Mouse (Mus musculus) cerebellum, adult (tissue): ENCODE results near the gene Ksr1.

Experiments used
- ATAC-seq: cut with Nextera tagmentation; 2 replicates; pipeline ENCODE4 v1.9.2; 2017; ENCODE audit warnings: mild to moderate bottlenecking, moderate library complexity, mixed read lengths; ENCODE audit not compliant: insufficient number of reproducible peaks, low FRiP score, low TSS enrichment

Gene Ksr1

DNA sequence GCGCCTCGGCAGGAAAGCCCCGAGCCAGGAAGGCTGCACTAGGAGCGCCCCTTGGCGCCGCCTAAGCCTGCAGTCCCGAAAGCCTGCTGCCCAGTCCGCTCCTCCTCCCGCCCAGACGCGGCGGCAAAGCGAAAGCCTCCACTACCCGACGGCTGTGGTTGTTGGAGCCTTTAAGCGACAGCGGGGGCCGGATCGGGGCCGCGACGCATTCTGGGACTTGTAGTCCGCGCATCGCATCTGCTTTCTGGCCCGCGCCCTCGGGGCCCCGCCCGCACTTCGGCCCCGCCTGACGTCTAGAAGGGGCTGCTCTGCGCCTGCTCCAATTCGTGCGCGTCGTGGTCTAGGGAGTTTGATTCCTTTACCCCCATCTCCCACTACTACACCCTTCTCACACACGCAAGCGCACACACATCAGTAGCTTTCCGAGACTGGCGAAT, at the start of gene Ksr1:
Ksr1 (minus strand) TSS at position 77 of the 437 bp plus-strand sequence.
- peak; percentile 87 for ATAC-seq

DNA sequence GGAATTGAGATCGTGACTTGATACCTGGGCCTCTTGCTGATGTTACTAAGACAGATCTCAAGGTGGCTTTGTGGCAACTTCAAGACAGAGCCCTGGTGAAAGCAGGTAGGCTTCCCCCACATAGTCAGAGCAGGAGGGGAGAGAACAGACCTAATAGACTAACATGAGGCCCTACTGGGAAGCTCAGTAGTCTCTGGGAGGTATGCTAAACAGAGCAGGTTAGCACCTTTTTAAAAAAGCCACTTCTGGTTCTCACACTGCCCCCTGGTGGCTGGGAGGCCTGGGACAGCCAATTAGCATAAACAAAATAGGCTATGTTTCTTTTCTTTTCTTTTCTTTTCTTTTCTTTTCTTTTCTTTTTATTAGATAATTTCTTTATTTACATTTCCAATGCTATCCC, 46.0 kb upstream of the Ksr1 start:
- ATAC-seq, result no peak

DNA sequence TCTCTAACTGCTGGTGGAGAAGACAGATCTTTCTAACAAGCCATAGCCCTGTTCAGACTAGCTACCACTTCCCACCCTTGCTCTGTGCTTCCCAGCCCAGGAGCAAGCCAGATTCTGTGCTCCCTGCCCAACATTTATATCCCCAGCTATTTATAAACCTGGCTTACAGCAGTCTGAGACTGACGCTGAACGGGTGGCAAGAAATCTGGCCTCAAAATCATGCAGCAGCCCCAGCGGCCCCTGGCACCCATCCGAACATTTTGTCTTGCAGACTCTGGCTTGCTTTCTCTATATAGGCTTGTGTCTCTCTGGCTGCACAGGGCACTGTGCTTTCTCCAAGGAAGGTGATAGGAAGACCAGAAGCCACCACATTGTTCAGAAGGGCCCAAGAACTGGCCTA, 45.0 kb upstream of the Ksr1 start:
- no peak for ATAC-seq

DNA sequence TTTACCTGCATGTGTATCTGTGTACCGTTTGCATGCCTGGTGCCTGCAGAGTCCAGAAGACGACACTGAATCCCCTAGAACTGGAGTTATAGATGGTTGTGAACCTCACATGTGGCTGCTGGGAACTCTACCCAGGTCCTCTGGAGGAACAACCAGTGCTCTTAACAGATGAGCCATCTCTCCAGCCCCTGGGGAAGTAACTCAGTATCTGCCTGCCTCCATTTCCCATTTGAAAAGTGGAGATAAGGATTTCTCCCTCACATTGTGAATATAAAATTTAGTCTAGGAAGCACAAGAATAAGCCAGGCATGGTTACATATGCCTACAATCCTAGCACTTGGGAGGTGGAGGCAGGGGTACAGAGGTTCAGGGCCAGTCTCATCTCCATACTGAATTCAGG, 44.0 kb upstream of the Ksr1 start:
- ATAC-seq, result no peak

GRCm38 (mm10) chr11:79188176-79188575, 42.0 kb upstream of the Ksr1 start:
- ATAC-seq, result no peak

DNA sequence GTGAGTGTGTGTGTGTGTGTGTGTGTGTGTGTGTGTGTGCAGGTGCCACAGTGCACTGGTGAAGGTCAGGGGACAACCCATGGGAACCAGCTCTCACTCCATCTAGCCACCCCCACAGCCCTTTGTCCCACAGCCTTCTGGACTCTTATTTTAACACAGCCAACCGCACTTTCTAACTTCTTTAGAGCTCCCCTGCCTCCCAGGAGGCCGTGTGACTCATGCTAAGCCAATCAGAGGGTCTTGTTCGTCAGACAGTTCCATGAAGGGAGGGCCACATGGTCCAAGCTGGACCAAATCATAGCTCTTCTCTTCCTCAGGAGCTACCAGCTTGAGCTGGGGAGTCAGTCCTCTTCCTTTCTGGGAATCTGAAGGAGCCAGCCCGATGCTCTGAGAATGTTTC, 41.1 kb upstream of the Ksr1 start:
- no peak for ATAC-seq

DNA sequence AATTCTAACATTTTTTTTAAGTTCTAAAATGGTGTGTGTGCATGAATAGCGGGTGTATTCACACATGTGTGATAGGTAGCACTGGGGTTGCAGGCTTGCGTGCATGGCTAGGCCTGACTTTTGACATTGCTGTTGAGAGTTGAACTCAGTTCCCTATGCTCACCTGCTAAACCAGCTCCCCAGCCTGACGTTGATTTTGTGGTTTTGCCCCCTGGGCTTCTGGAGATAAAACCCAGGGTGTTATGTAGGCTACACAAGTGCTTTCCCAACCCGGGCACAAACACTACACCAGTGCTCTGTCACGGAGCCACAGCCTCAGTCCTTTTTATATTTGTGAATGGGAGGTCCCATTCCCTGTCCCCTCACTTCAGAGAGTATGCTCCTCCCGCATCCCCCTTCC, 39.5 kb upstream of the Ksr1 start:
- ATAC-seq, result no peak

DNA sequence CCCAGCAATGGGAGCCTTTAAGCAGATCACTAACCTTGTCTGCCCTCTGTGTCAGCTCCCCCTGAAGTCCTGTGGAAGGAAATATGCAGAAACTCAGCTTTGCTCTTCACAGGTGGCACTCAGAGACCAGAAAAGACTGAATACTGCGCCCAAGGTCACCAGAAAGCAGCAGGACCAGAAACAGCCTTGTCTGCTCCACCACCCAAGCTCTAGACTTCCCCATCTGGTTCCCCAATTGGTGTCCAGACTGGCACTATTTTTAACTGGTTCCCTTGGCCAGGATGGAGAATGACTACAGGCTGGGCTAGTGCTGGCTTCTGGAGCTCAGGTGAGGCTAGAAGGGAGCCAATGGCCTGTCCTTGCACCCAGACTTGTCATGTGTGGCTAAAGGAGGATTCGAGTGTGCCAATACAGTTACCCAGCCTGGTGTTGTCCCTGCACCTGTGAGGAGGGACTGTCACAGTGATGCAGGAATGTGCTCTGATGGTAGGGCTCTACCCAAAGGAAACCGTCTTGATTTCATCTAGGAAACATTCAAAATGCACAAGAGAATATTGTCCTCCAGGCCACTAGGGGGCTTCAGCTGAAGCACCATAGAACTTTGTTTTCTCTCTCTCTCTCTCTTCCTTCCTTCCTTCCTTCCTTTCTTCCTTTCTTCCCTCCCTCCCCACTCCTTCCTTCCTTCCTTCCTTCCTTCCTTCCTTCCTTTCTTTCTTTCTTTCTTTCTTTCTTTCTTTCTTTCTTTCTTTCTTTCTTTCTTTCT, 38.1 kb upstream of the Ksr1 start:
- no peak for ATAC-seq

DNA sequence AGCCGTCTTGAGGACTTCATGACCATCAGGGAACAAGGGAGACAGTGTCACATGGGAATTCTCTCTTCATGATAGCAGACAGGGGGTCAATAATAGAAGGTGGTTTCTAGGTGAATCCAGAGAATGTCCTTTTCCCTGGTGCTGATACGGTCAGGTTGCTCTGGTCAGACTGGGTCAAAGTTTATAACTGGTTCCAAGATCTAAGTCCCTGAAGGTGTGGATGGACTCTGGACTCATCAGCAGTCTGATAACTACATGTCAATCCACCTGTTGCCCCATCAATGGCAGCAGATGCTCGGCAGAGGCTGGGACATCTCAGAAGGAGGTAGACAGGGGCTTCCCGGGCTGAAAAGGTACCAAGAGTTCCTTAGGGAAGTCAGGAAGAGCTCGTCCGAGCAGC, 37.2 kb upstream of the Ksr1 start:
- ATAC-seq, result no peak

DNA sequence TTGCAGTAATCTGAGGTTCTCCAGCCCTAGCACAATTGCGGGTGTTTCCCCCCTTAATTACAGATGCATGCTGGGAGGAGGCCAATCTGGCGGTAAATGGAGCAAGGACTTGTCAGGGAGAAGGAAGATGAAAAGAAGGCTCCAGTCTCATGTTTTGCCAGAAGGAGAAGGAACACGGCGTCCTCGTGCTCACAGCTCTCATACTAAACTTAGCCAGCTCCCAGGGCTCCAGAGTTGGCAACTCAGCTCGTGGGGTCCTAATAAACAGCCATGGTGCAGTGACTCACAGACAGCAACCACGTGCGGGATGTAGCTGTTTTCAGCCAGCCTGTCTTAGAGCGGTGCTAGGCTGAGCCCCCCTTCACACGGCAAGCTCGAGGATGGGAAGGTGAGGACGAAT, 36.7 kb upstream of the Ksr1 start:
- ATAC-seq, result no peak

GRCm38 (mm10) chr11:79181914-79182313, 35.7 kb upstream of the Ksr1 start:
- no peak for ATAC-seq

GRCm38 (mm10) chr11:79176687-79177086, 30.5 kb upstream of the Ksr1 start:
- ATAC-seq, result no peak

GRCm38 (mm10) chr11:79172054-79172453, 25.8 kb upstream of the Ksr1 start:
- no peak for ATAC-seq

GRCm38 (mm10) chr11:79166582-79167300, 20.5 kb upstream of the Ksr1 start:
- ATAC-seq, result no peak

DNA sequence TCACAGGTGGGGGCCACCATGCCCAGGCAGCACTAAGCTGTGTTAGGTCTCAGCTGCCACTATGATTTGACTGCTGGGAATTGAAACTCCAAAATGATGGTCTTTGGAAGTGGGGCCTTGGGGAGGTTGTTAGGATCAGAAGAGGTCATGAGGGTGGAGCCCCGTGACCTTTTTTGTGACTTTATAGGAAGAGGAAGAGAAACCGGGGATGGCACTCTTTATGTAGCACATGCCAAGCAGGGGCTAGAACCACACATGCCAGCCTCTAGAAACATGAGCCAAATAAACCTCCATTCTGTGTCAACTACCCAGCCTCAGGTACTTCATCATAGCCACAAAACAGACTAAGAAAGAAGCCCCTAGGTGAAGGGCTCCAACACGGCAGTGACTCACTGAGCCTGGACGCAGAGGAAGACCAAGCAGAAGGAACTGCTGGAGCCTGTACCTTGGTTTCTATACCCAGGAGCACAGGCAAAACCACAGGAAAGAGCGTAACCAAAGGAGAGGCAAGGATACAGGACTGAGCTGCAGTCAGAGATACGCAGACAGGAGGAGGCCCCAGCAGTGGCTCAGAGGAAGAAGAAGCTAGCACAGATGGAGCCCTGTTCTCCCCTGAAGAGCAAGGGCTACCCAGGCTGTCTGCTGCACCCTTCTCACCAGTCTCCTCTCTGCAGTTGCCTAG, 15.0 kb upstream of the Ksr1 start:
- no peak for ATAC-seq

GRCm38 (mm10) chr11:79160127-79160526, 13.9 kb upstream of the Ksr1 start:
- ATAC-seq, result no peak

DNA sequence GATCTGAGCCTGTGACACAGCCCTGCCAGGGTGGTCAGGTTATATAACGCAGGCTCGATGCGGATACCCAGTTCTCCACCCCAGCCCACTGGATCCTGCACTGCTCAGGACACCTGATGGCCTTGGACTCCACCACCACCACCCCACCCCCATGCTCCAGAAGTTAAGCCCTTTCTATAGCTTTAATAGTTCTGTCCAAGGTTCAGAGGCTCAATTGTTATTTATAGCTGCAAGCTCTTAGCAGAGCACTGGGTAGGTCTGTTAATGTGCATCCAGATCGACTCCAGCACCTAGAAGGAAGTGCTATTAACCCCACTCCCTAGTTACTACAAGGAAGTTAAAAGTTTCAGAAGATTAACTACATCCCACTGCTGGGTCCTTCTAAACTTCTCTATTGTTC, 11.5 kb upstream of the Ksr1 start:
- no peak for ATAC-seq

- ATAC-seq, result no peak
These were observed 9.1 kb upstream of the Ksr1 start for GRCm38 (mm10) chr11:79155348-79155747.

GRCm38 (mm10) chr11:79152696-79153095, 6.5 kb upstream of the Ksr1 start:
- ATAC-seq, result no peak

- no peak for ATAC-seq
These were observed 5.7 kb upstream of the Ksr1 start for GRCm38 (mm10) chr11:79151874-79152273.

DNA sequence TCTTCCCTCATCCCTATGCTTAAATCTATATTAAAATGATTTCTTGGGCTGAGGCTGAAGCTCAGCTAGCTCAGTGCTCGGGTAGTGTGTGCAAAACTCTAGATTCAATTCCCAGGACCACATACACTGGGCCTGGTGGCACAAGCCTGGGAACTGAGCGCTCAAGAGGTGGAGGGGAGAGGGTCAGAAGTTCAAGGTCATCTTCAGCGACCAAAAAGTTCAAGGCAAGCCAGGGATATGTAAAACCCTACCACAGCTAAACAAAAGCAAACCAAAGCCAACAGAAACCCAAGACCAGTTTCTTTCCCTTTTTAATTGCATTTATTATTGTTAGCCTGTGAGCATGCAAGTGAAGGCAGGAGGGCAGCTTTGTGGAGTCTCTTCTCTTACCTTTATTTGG, 4.1 kb upstream of the Ksr1 start:
- ATAC-seq, result no peak
